In genomic region chr8:122523652-122524360, GRCm38 (mm10) we compare ENCODE assay signal across 8 mouse cellular contexts. TPM values are rescaled to one million over a fixed set of nuclear protein-coding genes. Genes with fewer than 3 reads are reported as not detected.
DNase-seq lines count a peak whose midpoint lies in the region; ATAC-seq lines count a peak whose summit lies in the region.

No protein-coding gene starts in this region.

- H3K9ac ChIP-seq in heart, embryonic 15.5 days, result peak overlapping the region; percentile 47
- H3K9ac ChIP-seq in midbrain, embryonic 16.5 days (ENCODE audit: low read depth, low read length), result peak overlapping the region; percentile 11; the same call in 1 of the 2 replicates

- H3K9me3 ChIP-seq in heart, embryonic 15.5 days (replicated peaks), result no peaks in the 10 kb centered on the region
- no peaks in the 10 kb centered on the region for H3K9me3 ChIP-seq in midbrain, embryonic 16.5 days (replicated peaks; ENCODE audit: control insufficient read depth, low read length, poor library complexity, severe bottlenecking)

- peak; percentile 24 to 50 for DNase-seq in layer of hippocampus, postnatal 10 days (ENCODE audit: low spot score in 2 of 2)
- DNase-seq in layer of hippocampus, adult 9-11 months, result no peak
- DNase-seq in cerebellum, adult 9-10 months, result peak; percentile 28
- DNase-seq in kidney, postnatal 36 days, result peak; percentile 78 to 80
- DNase-seq in thymus, postnatal 14 days, result no peak

- H3K36me3 ChIP-seq in heart, embryonic 15.5 days, result no peaks in the 10 kb centered on the region
- H3K36me3 ChIP-seq in midbrain, embryonic 16.5 days (ENCODE audit: control insufficient read depth, insufficient read depth, low read length), result no peaks in the 10 kb centered on the region

- H3K4me3 ChIP-seq in heart, embryonic 15.5 days, result peak overlapping the region; percentile 11
- no peak overlapping the region for H3K4me3 ChIP-seq in midbrain, embryonic 16.5 days (ENCODE audit: low read depth, low read length)

- 18% methylated on average over 23 of the region's 23 CpGs for WGBS in heart, embryonic 15.5 days
- 7% methylated on average over 23 of the region's 23 CpGs for WGBS in midbrain, embryonic 16.5 days

- ATAC-seq in heart, embryonic 15.5 days (replicated peaks; ENCODE audit: insufficient number of reproducible peaks, insufficient read depth, low FRiP score, low read depth), result no peak
- no peak for ATAC-seq in midbrain, embryonic 16.5 days
- ATAC-seq in CD4-positive, CD25-positive, alpha-beta regulatory T cell, adult 4 months, result no peak

- no peaks in the 10 kb centered on the region for H3K27me3 ChIP-seq in heart, embryonic 15.5 days
- no peaks in the 10 kb centered on the region for H3K27me3 ChIP-seq in midbrain, embryonic 16.5 days (ENCODE audit: control insufficient read depth, insufficient read depth, low read depth, low read length)

- peaks cover 75% of the 10 kb centered on the region for H3K4me1 ChIP-seq in heart, embryonic 15.5 days (replicated peaks)
- H3K4me1 ChIP-seq in midbrain, embryonic 16.5 days (ENCODE audit: control insufficient read depth, insufficient read depth, low read length), result peaks cover 14% of the 10 kb centered on the region; the same call in 1 of the 2 replicates

- H3K4me2 ChIP-seq in heart, embryonic 15.5 days, result peak overlapping the region; percentile 50
- peak overlapping the region; percentile 1; the same call in 1 of the 2 replicates for H3K4me2 ChIP-seq in midbrain, embryonic 16.5 days (ENCODE audit: low read length)

- peak overlapping the region; percentile 86 for H3K27ac ChIP-seq in heart, embryonic 15.5 days
- H3K27ac ChIP-seq in midbrain, embryonic 16.5 days (ENCODE audit: low read length), result peak overlapping the region; percentile 36

RNA-seq across cellular contexts. Expression of gene Piezo1, which starts 27.3 kb away (rescaled TPM):
- 1 to 10 TPM; 8.2 to 8.9 TPM for total RNA-seq in layer of hippocampus, postnatal 10 days (2021)
- 11.5 and 13.9 TPM in 2 replicates for polyA plus RNA-seq in heart, embryonic 15.5 days (2015; fragmentation: Nextera tagmentation; extraction: Ambion mirVana)
- polyA plus RNA-seq in midbrain, embryonic 16.5 days (2015; fragmentation: Nextera tagmentation; extraction: Ambion mirVana), result 1.8 and 2.0 TPM in 2 replicates
- polyA plus RNA-seq in CD4-positive, CD25-positive, alpha-beta regulatory T cell, adult 4 months (2017; shearing (Covaris generic)), result 10 to 100 TPM; 15.3 to 22.7 TPM

RNA-seq across cellular contexts. Expression of gene Cdt1, which starts 44.0 kb away (rescaled TPM):
- total RNA-seq in layer of hippocampus, postnatal 10 days (2021), result 1 to 10 TPM; 3.0 to 5.0 TPM
- 24.5 and 28.4 TPM in 2 replicates for polyA plus RNA-seq in heart, embryonic 15.5 days (2015; fragmentation: Nextera tagmentation; extraction: Ambion mirVana)
- polyA plus RNA-seq in midbrain, embryonic 16.5 days (2015; fragmentation: Nextera tagmentation; extraction: Ambion mirVana), result 5.7 and 6.2 TPM in 2 replicates
- polyA plus RNA-seq in CD4-positive, CD25-positive, alpha-beta regulatory T cell, adult 4 months (2017; shearing (Covaris generic)), result 10 to 100 TPM in 1 of 2 experiments, 1 to 10 TPM in 1; 8.2 to 12.6 TPM

RNA-seq across cellular contexts. Expression of gene Ctu2, which starts 47.9 kb away (rescaled TPM):
- 10 to 100 TPM; 35.1 to 36.0 TPM for total RNA-seq in layer of hippocampus, postnatal 10 days (2021)
- polyA plus RNA-seq in heart, embryonic 15.5 days (2015; fragmentation: Nextera tagmentation; extraction: Ambion mirVana), result 23.0 and 25.6 TPM in 2 replicates
- 83.6 and 85.1 TPM in 2 replicates for polyA plus RNA-seq in midbrain, embryonic 16.5 days (2015; fragmentation: Nextera tagmentation; extraction: Ambion mirVana)
- polyA plus RNA-seq in CD4-positive, CD25-positive, alpha-beta regulatory T cell, adult 4 months (2017; shearing (Covaris generic)), result 10 to 100 TPM; 11.5 to 16.9 TPM

RNA-seq across cellular contexts. Expression of gene Rnf166, which starts 47.9 kb away (rescaled TPM):
- 10 to 100 TPM; 19.7 to 23.5 TPM for total RNA-seq in layer of hippocampus, postnatal 10 days (2021)
- polyA plus RNA-seq in heart, embryonic 15.5 days (2015; fragmentation: Nextera tagmentation; extraction: Ambion mirVana), result 37.0 and 44.4 TPM in 2 replicates
- polyA plus RNA-seq in midbrain, embryonic 16.5 days (2015; fragmentation: Nextera tagmentation; extraction: Ambion mirVana), result 35.0 and 36.4 TPM in 2 replicates
- 10 to 100 TPM; 27.3 to 31.0 TPM for polyA plus RNA-seq in CD4-positive, CD25-positive, alpha-beta regulatory T cell, adult 4 months (2017; shearing (Covaris generic))

RNA-seq across cellular contexts. Expression of gene Aprt, which starts 52.9 kb away (rescaled TPM):
- total RNA-seq in layer of hippocampus, postnatal 10 days (2021), result 10 to 100 TPM; 91.6 to 94.0 TPM
- polyA plus RNA-seq in heart, embryonic 15.5 days (2015; fragmentation: Nextera tagmentation; extraction: Ambion mirVana), result 163 and 208 TPM in 2 replicates
- polyA plus RNA-seq in midbrain, embryonic 16.5 days (2015; fragmentation: Nextera tagmentation; extraction: Ambion mirVana), result 156 and 157 TPM in 2 replicates
- polyA plus RNA-seq in CD4-positive, CD25-positive, alpha-beta regulatory T cell, adult 4 months (2017; shearing (Covaris generic)), result 100 to 1,000 TPM; 146 to 207 TPM

Comparison
In these comparisons a context has a peak if more than half of its experiments do, and no peak if none do; other contexts are left out.
1. DNase-seq: peak in layer of hippocampus, postnatal 10 days (2 of 2), cerebellum, adult 9-10 months (single experiment) and kidney, postnatal 36 days (2 of 2); none in layer of hippocampus, adult 9-11 months (single experiment) and thymus, postnatal 14 days (single experiment).